Mouse (Mus musculus) cerebellum, adult 2 months (tissue): ENCODE data around the gene Nfyb.

Experiments used
- CTCF ChIP-seq: fragments of 200-500 bp; IDR thresholded peaks from 2 replicates; pipeline ENCODE4 v1.5.1; 2011; ENCODE audit warnings: low read depth, mild to moderate bottlenecking, control low read depth, low read length, moderate library complexity, borderline replicate concordance; ENCODE audit not compliant: insufficient read depth
- POLR2A ChIP-seq: fragments of 200-500 bp; IDR thresholded peaks from 2 replicates; pipeline ENCODE4 v1.6.1; 2011; ENCODE audit warnings: low read length, control low read depth, borderline replicate concordance; ENCODE audit not compliant: insufficient read depth

DNA sequence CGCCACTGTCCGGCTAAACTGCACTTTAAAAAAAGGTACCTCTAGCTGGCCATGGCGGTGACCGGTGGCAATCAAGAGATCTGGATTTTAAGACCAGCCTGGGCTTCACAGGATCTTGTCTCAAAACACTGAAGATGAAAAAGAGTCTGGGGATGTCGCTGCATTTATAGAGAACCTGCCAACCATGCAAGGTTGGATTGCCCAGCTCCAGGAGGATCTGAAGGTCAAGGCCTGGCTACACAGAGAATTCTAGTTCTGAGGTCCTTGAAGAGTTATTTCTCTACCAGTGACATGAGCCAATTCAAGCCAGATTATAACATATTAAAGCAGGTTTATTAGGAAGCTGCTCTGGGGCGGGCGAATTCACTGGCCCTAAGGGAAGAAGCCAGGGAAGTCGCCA is 44.9 kb upstream of the Nfyb start:
- TF ChIP-seq POLR2A, result no peak
- no peak for TF ChIP-seq CTCF
